Mouse (Mus musculus) MN1 (cell line): ENCODE measurements around the gene Nmrk1.

Experiments used
- DNase-seq: peaks from one replicate; pipeline ENCODE4 v3.0.0-alpha.2; 2016; ENCODE audit warnings: low spot score

Gene Nmrk1

DNA sequence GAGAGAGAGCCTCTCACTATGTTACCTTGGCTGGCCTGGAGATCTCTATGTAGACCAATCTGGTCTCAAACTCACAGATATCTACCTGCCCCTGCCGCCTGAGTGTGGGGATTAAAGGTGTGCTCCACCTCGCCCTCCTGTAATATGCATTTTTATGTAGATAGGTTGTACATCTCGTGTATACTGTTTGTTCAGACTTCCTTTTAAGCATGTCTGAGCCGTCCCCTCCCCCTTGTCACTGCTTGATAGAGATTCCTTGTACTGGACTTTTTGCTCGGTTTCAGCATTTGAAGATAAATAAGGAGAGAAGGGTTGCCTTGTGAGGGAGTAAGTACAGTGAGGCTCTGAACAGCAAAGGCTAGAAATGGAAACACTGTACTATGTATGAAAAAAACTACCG, 21.3 kb downstream of the Nmrk1 start:
- DNase-seq: no peak

DNA sequence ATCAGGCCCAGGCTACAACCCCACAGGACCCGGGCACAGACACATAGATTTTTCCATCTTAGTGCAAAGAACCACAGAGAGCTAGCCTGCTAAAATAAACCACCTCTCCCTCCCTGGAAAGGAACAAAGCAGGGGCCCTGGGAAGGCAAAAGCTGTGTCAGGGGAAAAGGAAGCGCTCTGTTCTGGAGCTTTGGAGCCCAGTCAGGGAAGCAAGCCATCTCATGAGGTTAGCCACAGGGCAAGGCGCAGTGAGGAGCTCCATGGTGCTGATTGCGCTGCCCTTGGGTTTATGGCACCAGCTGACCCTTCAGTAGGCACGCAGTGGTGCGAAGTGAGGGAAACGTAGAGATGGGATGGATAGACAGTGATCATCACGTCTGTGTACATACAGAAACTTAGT, 22.6 kb downstream of the Nmrk1 start:
- DNase-seq: no peak

DNA sequence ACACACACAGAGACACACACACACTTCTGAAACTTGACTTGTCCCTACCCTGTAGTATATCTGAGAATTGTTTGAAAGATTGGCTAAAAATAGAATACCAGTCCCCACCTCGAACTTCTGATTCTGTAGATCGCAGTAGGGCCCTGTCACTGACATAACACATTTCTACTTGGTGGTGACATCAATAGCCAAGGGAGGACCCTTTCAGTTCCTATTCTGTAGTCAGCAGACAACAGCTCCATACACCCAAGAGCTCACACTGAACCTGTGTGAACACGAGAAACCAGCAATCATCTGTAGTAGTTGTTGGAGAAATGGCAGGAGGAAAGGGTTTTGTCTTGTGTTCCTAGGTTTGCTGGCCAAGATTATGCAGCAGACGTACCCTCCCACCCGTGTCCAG, 23.2 kb downstream of the Nmrk1 start:
- DNase-seq: no peak

DNA sequence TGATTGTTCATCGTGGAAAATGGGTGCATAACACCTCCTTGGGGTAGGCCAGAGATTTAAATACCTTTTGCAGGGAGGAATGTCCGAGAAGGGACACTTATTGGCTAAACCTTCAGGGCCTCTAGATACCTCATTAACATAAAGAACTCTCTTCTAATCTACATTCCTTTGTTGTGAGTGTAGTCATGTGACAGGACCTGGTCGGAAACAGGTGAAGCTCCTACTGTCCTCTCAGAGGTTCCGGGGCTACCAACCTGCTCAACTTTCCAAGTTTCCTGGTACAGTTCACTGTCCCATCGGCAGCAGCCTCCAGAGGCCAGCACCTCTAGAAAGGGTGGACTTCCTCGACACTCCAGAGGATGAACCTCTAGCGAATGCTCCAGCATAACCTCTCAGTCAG, 24.2 kb downstream of the Nmrk1 start:
- DNase-seq: no peak

DNA sequence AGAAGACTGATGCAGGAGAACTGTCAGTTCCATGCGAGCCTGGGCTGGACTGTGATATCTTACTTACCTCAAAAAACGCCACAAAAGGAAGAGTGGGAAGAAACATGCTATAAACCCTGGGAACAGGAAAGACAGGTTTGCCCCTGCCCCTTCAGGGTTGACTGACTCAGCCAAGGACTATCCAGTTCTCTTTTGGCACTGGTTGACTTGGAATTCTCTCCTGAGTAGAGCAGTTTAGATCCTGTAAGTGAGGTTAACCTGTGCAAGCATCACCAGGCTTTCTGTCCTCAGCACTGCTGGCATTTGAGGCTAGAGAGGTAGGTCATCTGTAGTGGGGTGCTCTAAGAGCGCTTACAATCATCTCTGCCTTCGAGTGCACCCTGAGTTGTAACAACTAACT, 26.7 kb downstream of the Nmrk1 start:
- no peak for DNase-seq

DNA sequence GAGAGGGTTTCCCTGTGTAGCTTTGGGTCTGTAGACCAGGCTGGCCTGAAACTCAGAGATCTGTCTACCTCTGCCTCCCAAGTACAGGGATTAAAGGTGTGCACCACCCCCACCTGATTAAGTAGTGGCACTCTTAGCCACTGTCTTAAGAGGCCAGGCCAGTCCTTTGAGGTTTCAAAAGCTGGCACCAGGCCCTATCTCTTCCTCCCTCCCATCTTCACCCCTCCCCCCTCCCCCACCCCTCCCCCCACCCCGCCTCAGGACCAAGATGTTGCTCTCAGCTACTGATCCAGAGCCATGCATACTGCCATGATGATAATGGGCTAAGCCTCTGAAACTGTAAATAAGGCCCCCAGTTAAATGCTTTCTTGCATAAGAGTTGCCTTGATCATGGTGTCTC, 27.6 kb downstream of the Nmrk1 start:
- DNase-seq: no peak

DNA sequence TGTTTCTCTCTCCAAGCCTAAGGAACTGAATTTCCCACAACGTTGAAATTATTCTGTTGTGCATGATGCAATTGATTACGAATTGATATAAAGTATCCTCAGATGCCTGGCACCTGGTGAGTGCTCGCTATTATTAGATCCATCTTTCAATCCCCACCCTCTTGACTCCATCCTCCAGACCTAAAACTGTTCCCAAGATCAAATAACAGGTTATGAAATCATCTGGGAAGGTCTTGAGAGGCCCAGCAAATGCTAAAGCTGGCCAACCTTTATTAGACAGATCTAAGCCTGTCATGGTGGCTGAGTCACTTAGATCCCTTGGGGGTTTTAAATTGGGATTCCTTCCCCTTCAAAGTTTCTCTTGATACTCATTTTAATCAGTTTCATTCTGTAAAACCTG, 28.7 kb downstream of the Nmrk1 start:
- no peak for DNase-seq

DNA sequence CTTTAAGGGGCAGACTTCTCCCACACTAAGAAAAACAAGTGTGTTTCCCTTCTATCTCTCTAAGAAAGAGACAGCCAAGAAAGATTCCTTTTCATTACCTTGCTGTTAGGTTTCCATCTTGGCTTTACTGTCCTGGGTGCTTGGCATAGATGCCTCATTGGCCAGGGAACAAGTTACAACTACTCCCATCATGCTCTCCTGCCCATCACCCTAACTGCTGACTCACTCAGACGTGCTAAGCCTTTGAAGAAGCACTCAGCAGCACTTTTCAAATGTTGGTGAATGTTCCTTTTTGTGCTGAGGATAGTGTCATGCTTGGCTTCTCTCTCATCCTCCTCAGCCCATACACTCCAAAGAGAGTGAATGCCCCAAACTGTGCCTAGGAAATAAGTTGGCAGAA, 29.9 kb downstream of the Nmrk1 start:
- no peak for DNase-seq

DNA sequence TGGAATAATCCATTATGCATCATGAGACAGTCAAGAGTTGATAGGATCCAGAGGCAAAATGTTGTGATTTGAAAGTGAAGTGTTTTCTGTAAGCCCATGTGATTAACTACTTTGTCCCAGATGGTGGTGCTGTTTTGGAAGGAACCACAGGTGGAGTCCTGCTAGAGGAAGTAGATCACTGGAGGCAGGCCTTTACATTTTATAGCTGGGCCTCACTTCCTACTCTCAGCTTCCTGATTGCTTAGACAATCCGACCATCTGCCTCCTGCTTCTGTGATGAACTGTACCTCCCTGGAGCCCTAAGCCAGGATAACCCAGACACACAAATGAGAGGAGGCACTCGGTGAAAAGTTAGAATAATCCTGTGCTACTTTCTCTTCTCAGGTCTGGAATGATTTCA, 32.2 kb downstream of the Nmrk1 start:
- no peak for DNase-seq

DNA sequence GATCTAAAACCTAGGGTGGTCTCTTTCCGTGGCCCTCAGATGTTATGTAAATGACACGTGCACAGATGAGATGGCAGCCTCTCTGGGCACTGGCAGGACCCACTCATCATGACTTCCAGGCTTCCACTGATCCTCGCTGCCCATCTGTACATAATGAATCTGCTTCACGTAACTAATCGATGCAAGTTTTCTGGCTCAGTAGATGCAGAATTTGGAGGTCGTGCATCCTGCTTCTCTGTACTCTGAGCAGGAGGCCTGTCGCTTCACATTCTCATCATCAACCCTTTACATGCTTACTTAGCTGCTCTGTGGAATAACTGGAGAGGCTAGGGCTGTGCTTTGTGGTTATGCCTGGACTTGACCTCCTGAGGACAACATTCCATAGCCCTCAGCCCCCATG, 35.2 kb downstream of the Nmrk1 start:
- DNase-seq: no peak

DNA sequence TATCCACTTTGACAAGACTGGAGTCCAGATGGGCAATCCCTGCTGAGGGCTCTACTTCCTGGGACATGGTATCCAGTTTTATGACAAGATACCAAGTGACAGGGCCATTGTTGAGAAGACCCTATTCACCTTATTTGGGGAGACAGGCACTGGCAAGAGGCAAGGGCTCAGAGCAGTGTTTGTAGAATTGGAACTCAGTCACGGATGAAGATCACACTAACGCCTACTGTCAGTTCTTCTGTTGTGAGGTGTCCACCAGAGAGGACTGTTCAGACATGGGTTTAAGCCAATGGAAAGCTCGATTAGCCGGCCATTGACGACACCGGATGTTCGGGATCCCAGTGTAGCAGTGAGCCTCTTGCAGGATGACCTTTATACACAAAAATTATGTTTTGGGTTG, 37.8 kb downstream of the Nmrk1 start:
- DNase-seq: no peak

DNA sequence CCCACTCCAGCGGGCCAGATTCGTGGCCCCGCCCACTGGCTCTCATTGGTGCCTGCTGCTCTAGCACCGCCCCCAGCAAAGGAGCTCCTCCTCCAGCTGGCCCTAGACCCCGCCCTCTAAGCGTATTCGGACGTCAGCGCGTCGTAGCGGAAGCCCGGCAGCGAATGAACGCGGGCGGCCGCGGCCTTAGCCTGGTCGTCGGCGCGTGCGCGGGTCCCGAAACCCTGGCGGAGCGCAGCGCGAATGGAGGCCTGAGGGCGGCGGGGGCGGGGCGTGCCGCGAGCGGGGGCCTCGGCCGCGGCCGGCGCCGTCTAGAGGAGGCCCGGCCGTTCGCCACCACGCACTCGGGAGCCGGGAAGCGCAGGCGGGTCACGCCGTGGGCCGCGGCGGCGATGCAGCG, 38.9 kb downstream of the Nmrk1 start, which contains the start of gene Carnmt1:
Gene Carnmt1, plus strand, starts transcription at position 157 of the 400 bp plus-strand sequence.
- peak; percentile 96 for DNase-seq

DNA sequence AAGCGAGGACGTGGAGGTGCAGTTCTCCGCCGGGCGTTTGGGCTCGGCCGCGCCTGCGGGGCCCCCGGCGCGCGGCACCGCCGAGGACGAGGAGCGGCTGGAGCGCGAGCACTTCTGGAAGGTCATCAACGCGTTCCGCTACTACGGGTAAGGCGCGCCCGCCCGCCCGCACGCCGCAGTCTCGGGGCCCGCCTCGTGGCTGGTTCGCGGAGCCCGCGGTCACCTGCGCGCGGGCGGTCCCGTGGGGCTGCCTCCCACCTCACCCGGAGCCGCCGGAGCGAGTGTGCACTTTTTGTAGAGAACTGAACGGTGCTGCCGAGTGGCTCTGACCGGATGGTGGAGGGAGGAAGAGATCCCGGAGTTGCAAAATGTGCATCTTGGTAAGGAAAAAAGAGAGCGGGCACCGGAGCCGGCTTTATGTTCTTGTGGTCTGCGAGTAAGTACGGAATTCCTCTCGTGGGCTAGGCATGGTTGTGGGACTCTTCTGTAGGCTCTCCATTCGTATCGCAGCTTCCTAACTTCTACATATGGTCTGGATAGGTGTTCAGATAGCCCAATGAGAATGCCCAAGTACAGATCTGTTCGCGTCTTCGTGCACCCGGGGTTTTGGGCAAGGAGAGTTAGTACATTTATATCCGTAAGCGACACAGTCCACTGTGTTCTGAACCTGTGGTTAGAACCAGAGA, 39.4 kb downstream of the Nmrk1 start:
- DNase-seq: peak; percentile 40

DNA sequence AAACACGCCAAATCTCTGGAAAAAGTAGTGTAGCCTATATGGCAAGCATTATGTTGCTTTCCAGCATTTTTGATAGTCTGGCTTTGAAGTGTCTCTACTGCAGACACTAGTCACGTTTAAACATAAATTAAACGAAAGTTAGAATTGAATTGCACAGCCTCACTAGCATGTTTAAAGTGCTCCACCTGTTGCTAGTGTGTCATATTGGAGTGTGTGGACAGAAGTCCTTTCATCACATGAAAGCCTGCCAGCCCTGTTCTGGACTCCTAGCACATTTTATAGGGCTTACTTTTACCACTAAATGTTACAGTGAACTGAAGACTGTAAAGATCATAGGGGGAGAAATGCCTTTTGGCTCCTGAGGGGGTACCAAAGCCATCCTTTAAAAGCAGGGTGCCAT, 40.7 kb downstream of the Nmrk1 start:
- DNase-seq: no peak

DNA sequence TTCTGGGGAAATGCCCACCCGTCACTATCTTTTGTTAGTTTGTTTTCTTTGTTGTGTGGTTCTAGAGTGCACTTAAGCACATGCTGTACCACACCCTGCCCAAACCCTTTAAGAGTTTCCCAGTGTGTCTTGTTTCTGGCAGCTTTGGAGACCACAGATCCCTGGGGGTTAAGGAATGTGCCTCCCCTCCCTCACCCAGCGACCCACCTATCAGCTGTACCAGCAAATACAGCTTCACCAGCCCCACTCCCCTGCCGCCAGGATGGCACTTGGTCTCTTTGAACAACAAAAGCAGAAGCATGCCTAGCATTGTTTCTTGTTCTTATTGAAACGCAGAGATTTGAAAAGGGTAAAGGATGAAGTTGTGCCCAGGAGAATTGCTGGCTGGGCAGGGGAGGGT, 41.4 kb downstream of the Nmrk1 start:
- DNase-seq: no peak

DNA sequence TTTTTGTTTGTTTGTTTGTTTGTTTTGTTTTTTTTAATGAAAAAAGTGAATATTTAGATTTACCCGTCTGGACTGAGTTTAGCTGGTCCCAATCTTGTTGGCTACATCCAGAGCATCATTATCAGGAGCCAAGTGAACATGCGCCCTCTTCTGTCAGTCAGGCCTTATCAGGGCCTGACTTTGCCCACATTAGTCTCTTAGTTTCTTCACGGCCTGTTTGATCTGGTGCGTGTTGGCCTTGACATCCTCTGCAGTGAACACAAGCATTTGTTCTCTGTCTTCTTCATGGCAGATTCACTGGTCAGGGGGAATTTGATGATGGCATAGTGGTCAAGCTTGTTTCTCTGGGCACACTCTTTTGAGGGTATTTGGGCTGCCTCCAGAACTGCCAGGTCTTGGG, 50.4 kb downstream of the Nmrk1 start:
- DNase-seq: no peak

DNA sequence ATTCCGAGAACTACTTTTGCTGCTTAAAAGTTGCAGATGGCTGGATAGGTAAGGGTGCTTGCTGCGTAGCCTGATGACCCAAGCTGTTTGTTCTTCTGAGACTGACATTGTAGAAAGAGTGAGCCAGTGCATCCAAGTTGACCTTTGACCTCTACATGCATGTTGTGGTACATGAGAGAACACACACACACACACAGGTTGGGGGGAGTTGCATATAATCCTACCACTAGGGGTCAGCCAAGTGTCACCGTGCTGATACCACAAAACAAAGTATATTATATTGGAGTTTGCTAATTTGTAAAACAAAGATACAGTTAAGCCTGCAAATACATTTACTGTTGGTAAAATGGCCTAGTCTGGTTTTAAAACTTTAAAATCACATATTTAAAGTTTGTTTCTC, 55.8 kb downstream of the Nmrk1 start:
- DNase-seq: no peak

DNA sequence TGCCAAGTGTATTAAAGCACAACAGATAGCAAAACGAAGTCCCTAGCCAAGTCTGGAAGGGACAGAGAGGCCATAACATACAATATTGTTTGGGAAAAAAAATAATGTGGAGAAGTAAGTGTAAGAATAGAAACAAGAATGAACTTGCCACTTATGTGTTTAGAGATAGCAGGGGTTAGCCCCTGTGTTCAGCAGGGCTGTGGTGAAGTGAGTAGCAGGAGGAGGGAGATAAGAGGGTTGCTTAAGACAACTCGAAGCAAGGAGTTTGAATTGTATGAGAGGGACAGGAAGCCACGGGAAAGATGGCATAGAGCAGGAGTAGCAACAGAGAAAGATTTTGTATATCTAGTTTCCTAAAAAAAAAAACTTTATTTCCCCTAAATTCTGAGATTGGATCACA, 60.4 kb downstream of the Nmrk1 start:
- DNase-seq: no peak

DNA sequence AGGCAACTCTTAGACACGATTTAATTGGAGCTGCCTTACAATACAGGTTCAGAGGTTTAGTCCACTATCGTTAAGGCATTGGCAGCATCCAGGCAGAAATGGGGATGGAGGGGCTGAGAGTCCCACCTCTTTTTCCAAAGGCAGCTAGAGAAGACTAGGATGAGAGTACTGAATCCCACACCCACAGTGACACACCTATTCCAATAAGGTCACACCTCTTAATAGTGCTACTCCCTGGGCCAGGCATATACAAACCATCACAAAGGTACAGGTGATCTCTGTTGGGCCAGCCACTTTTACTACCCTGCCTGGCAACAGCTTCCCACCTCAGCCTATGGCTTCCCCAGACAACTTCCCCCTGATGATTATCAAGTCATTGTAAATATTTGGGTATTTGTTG, 61.0 kb downstream of the Nmrk1 start:
- no peak for DNase-seq

DNA sequence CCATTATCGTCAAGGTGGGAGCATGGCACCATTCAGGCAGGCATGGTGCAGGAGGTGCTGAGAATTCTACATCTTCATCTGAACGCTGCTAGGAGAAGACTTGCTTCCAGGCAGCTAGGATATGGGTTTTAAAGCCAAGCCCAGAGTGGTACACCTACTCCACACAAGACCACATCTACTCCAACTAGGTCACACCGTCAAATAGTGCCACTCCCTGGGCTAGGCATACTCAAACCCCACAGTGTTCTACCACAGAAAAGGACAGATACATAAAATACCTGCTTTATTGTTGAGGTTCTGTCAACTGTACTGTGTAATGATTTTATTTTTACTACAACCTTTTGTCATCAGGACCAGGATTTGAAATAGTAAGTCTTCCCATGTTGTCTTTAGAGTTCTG, 63.4 kb downstream of the Nmrk1 start:
- DNase-seq: no peak

DNA sequence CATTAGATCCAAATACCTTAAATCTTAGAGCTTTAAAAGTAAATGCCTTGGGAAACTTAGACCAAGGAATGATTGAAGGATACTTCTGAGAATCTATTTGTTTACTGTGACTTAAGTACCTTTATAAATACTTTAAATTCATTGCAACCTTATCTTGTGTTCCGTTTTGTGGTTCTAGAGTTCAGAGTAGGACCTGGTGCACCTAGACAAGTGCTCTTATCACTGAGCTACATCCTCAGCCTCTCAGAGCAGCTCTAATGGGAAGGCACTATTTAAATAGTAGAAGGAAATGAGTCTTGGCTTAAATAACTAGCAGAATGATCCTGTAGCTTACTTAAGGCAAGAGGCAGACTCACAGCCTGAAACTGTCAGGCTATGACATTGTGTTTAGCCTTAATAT, 63.8 kb downstream of the Nmrk1 start:
- no peak for DNase-seq
